Mouse (Mus musculus) adrenal gland, adult (tissue): ENCODE measurements around the gene Gm8362.
"Not testable (repeated sequence)": the region's sequence is repeated elsewhere in the genome, so short reads cannot be mapped to it uniquely, and the experiment has no call there.

Source experiments
- DNase-seq, 2 experiments: peaks; one replicate each; pipeline ENCODE4 v3.0.0; 2022 to 2023; ENCODE audit warnings: low spot score in 1 of 2; ENCODE audit not compliant: inconsistent age in 2 of 2

Gm8362 gene

DNA sequence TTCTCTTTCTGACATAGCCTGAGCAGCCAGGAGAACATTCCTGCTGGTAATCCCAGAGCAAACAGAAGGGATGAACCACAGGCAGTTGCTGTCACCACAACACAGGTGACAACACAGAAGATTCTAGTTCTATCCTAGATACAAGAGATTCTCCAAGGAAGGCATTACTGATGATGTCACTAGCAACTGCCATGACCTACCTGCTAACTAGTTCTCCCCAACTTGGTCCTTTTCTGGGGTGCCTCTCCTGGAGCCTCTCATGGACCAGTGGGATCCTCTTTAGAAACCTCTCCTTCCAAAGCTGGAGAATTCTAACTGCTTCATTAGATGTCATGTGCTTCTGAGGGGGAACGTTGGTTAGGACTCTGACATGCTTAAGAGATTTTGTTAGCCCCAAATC lies at the start of gene Gm8362:
TSS of gene Gm8362 (minus strand) at position 101 of the 400 bp plus-strand sequence.
- DNase-seq, result not testable (repeated sequence)

DNA sequence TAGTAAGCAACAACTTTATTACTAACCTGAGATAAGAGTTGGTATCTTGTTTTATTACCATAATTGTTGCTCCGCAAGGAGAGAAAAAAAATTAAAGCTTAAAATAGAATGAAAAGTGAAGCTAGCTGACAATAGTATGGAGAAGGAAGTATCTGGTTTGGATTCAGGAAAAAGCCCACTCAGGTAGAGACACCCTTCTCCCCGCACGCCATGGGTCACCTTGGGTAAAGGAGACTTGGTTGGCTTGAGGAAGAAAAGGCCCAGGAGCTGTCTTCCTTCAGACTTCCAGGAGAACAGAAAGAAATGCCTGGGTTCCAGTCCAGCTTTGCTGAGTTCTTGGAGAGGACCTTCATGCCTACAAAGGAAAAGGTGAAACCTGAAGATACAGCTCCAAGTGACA lies 49.1 kb upstream of the Gm8362 start:
- not testable (repeated sequence) for DNase-seq

DNA sequence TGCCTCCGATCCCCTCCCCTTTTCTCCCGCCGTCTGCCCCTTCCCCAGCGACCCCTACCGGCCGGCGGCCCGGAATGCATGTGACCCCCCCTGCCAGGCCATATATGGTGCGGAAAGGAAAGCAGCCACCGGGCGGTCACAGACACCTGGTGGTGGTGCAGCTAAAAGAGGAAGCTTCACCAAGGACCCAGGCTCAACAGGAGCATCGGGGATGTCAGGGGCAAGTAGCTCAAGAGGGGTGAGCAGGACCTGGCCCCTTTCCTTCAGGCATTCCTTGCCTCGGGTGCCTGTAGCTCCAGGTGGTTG lies 17.0 kb downstream of the Gm8362 start:
- DNase-seq, result peak; percentile 2 to 20

DNA sequence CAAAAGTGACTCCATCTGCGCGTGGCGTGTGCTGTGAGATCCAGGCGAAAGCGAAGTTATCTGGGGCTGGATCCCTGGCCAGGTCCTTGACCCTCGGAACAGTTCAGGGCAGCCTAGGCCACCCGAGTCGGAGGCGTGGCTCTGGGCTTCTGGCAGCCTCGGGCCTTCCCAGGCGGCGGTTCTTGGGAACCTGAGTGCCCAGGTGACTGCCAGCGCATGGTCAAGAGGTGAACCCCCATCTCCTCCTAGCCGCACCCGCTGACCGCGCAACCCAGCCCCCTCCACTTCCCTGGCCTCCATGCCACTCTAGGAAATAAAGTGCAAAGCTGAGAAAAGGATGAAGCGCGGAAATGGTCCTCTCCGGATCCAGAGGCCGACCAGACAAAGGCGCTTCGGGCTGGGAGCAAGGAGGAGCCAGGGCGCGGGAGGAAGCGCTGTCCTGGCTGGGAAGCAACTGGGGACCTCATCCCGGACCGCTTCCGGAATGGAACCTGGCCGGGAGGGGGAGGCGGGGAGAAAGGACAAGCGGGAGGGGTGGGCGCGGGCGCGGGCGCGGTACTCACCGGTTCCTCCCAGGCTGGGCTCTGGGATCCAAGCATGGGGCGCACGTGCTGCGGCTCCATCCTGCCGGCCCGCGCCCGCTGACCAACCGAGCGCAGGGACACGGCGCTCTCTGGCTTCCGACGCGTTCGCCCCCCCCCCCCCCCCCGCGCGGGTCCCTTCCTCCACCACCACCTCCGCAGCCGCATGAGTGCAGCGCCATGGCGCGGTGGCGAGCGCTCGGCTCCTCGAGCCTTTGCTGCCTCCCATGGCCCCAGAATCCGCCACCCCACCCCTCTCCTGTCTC lies 17.6 kb downstream of the Gm8362 start:
- peak; percentile 6 to 36 for DNase-seq

DNA sequence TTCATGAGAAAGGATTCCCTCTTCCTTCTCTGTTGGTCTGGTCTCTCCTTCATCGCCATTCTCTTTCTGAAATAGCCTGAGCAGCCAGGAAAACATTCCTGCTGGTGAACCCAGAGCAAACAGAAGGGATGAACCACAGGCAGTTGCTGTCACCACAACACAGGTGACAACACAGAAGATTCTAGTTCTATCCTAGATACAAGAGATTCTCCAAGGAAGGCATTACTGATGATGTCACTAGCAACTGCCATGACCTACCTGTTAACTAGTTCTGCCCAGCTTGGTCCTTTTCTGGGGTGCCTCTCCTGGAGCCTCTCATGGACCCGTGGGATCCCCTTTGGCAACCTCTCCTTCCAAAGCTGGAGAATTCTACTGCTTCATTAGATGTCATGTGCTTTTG lies 32.0 kb downstream of the Gm8362 start, which contains the start of gene Gm3636:
TSS of gene Gm3636 (minus strand) at position 101 of the 400 bp plus-strand sequence.
- DNase-seq, result not testable (repeated sequence)

DNA sequence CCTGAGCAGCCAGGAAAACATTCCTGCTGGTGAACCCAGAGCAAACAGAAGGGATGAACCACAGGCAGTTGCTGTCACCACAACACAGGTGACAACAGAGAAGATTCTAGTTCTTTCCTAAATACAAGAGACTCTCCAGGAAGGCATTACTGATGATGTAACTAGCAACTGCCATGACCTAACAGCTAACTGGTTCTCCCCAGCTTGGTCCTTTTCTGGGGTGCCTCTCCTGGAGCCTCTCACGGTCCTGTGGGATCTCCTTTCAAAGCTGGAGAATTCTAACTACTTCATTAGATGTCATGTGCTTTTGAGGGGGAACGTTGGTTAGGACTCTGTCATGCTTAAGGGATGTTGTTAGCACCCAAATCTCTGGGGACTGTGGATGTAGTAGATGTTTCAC lies 54.1 kb downstream of the Gm8362 start, which contains the start of gene Gm8050:
TSS of gene Gm8050 (minus strand) at position 101 of the 400 bp plus-strand sequence.
- not testable (repeated sequence) for DNase-seq
